Mouse (Mus musculus) gastrocnemius, postnatal 4 days (tissue): Measurements from ENCODE around the gene Akap9. TPM values are rescaled to one million over a fixed set of nuclear protein-coding genes. Genes with fewer than 3 reads are reported as not detected.
"Not testable (repeated sequence)": the region's sequence is repeated elsewhere in the genome, so short reads cannot be mapped to it uniquely, and the experiment has no call there.

ENCODE experiments used
- DNase-seq, 2 experiments: peaks; one replicate each; pipeline ENCODE4 v3.0.0; 2021 to 2022; ENCODE audit warnings: low spot score in 2 of 2, mixed read lengths in 2 of 2
- total RNA-seq, 2 experiments: library from RNA; stranded (reverse); gene quantifications; 2 replicates each; pipeline ENCODE4 v1.2.3; 2021

The Akap9 gene
- total RNA-seq, 2 experiments from 2014 or later = 64.1 to 78.4 TPM

DNA sequence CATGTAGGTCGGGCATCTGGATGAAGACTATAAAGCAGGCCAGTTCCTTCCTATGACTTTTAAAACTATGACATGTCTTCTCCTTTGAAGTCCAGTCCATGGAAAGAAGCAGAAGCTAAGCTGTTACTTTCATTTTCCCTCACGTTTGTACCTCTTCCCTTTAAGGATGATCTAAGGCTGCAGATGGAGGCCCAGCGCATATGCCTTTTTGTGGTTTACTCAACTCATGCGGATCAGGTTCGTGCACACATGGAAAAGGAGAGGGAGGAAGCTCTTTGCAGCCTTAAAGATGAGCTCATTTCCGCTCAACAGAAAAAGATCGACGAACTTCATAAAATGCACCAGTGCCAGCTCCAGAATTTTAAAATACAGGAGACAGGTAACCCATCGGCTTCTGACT lies 40.6 kb downstream of the Akap9 start:
- no peak for DNase-seq

DNA sequence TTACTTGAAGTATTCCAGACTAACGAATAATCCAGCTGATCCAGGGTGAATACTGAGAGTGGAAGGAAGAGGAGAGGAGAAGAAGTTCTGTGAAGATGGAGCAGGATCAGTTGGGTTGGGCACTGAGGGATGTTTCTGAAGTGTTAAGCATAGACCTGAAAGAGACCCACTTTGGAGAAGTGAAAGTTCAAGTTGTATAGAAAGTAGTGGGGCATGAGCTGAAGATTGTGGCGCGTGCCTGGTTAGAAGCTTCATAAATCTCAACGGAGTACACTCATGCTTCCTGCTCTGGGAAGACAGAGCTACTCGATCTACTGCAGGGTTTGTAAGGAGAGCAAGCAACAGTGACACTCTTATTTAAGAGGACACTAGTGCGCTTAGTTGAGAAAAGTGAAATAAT lies 41.3 kb downstream of the Akap9 start:
- no peak for DNase-seq

DNA sequence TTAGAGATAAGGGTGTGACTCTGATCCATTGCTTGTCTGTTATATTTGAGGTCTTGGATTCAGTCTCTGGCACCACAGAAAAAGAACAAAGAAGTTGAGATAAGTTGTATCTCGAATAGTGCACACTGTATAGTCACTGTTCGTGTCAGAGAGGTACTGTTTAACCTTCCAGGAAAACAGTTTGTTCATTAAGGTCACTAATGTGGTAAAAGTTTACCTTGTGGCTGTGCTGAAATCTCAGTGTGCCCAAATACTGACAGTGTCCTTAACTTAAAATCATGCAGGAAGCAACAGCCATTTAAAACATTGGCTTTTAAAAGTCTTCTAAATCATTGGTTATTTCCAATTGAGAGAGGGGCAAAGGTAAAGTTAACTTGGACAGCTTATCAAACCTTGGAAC lies 43.1 kb downstream of the Akap9 start:
- no peak for DNase-seq

DNA sequence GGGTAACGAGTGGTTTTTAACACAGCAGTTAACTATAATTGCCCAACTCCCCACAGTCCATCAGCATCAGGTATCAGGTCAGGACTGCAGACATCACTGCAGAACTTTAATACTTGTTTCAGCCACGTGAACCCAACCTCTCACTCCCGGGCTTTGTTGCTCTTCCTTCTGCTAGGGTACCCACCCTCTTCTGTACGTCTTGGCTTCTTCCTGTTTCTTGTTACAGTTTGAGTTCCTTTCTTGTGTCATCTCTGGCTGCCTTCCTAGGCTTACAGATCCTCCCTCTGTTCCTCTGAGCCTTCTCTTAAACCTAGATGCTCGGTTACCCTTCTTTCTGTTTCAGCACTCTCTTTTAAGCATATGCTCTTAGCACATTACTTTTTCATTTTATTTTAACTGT lies 45.9 kb downstream of the Akap9 start:
- no peak for DNase-seq

DNA sequence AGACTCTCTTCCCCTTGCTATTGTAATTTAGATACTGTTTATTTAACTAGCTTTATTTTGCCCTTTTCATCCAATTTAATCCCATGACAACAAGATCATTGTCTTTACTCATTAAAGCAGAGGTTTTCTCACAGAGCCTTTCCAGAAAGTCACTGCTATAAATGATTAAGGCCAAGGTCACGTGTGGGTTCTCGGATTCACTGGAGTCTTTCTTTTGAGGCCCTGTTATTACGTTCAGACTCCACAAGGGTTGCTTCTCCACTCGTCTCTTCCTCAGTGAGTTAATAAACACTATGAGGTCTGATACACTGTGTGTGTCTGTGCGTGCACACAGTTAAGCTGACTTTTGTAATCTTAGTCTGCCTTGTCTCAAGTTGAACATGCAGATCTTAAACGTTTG lies 47.0 kb downstream of the Akap9 start:
- no peak for DNase-seq

DNA sequence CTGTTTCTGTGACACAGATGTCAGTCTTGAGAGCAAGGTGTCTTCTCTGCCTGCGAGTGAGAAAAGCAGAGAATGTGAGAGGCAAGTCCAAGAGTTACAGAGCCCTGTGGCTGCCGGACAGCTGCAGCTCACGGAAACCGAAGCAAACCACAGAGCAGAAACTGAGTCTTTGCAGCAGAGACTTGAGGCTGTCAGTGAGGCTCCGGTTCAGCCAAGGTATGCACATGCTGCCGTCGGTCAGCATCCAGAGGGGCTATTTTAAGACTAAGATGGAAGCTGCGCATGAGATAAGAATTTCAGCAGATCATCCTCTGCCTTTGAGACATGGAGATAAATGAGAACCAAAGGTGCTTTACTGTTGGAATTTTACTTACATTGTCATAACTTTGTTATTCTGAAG lies 48.3 kb downstream of the Akap9 start:
- no peak for DNase-seq

DNA sequence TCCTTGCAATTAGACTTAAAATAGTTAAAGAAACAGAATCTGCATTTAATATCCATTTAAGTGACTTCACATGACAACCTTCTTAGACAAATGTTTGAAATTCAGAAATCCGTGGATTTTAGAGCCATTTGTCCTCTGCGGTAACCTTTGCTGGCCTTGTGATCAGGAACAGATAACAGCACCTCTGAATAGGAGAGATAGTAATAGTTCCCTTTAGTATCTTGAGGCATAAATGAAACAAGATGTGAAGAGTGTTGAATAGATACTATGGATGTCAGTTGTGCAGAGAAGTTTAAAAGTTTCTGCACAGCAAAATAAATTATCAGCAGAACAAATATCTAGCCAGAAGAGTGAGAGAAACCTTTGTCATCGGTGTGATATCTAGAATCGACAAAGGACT lies 50.0 kb downstream of the Akap9 start:
- DNase-seq = no peak

DNA sequence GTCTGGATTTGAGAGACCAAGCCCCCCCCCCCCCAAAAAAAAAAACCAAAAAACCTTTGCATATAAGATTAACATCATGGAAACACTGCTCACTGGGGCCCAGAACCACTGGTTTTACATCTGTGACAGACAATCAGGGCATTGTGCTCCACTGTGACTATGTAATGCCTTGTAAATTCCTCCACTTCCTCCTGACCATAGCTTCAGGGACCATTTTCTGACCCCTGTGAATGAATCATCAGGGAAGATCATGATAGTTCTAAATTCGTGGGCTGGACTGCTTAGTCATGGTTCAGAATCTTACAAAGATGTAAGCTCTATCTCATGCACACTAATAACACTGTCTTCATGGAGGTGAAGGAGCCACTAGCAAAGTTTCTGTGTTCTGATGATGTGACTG lies 61.8 kb downstream of the Akap9 start:
- no peak for DNase-seq

DNA sequence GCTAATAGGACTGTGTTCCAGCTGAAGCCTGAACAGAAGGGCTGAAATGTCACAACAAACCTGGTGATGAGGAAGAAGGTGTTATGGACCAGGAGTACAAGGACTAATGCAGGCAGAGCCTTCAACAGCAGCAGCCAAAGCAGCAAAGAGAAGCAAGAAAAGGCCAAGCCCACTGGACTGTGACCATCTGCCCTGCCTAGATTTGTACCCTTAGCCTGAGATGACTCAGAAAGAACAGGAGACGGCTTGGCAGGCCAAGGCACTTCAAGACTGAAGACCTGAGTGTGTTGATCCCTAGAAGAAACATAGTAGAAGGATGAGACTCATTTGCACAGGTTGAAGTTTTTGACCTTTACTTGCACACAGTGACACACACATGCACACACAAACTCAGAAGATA lies 62.6 kb downstream of the Akap9 start:
- DNase-seq = no peak

DNA sequence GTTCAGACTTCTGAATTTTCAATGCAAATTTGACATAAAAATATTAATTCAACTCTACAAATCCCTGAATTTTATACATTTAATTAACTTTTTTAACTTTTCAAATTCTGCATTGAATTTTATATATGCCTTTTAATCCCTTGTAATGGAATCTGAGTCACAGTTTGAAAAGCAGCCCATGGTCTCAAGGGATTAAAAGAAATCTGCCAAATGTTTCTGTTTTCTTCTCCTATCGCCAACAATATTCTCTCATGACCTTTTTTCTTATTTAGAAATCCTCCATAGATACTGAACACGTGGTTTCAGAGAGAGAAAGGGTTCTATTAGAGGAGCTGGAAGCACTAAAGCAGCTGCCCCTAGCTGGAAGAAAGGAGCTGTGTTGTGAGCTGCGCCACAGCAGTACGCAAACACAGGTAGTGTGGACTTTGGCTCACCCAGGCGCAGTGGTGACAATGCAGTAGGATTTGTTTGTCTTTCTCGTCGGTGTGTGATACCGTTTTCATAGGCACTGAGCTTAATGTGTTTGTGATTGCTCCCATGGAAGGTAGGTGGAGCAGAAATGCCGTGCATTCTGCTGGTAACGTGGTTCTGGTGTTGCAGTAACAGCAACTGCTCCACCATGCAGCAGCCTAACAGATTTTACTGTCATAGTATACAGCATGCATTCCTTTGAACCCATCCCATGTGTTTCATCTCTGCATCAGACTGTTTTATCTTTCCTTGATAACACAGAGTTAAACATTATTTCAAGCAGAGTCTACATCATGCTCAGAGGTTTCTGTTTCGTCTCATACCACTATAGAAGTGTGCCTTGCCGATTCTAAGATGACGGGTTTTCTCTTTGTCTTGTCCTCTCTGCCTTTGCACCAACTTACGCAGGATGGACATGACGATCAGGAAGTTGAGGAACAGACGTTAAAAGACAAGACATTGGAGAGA lies 76.9 kb downstream of the Akap9 start:
- no peak for DNase-seq

DNA sequence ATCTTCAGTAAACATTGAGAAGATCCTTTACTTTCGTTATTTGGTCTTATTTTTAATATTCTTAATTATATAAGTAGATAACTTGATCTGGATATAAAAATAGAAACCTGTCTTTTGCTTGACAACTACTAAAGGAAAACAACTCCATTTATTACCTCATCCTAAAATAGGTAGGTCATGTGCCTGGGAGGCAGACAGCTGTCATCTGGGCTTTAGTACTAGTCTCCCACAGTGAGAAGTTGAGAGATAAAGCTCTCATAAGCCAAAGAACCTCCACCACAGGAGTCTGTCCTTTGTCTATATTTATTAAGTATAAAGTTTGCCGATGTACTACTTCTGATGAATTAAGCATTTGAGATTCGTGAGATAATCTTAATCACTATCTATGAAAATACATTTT lies 78.8 kb downstream of the Akap9 start:
- DNase-seq = no peak

DNA sequence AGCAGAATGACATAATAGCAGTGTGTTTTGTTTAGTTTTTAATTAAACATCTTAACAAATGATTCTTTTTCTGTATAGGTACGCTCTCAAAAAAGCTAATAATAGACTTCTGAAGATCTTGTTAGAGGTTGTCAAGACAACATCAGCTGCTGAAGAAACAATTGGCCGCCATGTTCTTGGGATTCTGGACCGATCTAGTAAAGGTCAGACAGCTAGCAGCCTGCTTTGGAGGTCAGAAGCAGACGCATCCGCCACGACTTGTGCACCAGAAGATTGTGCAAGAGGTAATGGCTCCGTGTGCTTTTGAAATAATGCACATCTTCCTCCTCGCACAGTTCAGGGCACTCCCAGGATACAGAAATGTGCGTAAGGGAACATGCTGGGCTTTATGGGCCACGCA lies 80.4 kb downstream of the Akap9 start:
- no peak for DNase-seq

DNA sequence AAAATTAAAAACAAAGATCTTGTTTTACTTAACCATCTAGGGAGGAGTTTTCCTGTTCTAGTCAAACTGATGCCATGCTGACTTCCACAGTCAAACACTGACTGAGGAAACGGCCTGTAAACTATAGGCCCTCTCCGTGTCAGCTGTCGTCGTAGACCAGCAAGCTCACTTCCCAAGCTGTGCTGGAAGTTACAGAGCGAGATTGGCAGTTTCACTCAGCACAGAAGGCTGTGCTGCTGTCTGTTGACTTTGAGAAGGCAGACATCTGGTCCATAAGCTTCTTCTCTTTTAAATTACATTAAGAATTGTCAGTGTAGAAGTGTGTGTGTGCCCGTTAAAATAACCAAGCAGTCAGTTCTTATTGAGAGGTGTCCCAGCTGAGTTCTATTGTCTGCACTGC lies 81.7 kb downstream of the Akap9 start:
- DNase-seq = no peak

DNA sequence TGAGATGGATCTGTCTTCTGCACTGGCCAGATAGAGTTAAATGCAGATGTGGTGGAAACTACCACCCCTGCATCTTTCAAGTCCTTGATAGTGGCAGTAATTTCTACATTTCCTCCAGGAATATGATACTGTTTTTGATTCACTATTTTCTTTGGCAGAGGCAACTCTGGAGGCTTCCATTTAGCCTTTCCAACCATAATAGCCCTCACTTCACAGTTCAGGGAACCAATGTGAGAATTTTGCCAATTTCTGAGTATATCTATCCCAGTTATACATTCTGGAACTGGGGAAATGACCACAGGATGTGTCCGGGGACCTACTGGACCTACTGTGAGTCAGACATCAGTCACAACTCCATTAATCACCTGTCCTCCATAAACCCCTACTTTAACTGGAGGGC lies 89.8 kb downstream of the Akap9 start:
- DNase-seq = not testable (repeated sequence)

DNA sequence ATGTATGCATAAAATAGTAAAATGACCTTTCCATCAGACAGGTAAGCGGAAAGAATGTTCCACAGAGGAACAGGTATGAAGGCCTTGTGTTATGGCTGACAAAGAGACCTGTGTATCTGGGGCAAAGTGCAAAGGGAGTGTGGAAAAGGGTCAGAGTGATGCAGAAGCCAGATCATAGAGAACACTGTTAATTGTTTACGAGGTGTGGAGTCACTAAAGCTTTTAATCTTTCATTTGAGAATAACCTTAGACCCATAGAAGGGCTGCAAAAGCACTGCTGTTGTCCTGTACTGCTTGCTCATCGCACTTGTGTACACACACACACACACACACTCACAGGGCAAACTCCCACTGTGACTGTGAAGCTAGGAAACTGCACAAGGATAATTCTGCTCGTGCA lies 91.5 kb downstream of the Akap9 start:
- DNase-seq = no peak

DNA sequence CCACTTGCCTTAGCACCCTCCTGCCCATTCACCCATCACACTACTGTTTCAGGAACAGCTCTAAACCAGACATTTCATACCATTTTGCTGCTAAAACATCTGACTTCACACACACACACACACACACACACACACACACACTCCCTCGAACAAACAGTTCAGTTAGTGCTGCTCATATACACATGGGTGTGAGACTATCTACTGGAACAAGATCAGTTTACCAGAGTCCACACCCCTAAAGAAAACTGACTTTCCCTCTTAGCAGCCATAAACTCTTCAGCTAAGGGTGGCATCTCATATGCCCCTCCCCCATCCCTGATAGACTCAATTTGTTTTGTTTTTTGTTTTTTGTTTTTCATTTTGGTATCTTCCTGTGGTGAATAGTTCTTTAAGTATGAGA lies 92.2 kb downstream of the Akap9 start:
- DNase-seq = no peak

DNA sequence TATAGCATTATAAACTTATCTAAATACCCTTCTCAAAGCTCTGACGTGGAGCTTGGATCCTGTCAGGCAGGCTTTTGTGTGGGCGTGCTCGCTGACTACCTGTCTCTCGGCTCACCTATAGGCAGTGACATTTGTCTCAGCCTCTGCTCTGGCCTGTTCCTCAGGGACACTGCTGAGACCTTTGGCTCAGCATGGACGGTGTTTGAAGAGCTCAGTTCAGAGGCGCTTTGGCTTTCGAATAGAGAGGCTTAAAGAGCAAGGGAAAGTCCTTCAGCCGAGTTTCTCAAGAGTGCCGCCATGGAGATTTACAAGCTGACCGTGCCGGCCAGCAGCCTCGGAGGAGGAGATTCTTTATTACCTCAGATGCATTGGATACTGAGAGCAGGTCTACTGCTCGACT lies 95.3 kb downstream of the Akap9 start:
- DNase-seq = no peak

DNA sequence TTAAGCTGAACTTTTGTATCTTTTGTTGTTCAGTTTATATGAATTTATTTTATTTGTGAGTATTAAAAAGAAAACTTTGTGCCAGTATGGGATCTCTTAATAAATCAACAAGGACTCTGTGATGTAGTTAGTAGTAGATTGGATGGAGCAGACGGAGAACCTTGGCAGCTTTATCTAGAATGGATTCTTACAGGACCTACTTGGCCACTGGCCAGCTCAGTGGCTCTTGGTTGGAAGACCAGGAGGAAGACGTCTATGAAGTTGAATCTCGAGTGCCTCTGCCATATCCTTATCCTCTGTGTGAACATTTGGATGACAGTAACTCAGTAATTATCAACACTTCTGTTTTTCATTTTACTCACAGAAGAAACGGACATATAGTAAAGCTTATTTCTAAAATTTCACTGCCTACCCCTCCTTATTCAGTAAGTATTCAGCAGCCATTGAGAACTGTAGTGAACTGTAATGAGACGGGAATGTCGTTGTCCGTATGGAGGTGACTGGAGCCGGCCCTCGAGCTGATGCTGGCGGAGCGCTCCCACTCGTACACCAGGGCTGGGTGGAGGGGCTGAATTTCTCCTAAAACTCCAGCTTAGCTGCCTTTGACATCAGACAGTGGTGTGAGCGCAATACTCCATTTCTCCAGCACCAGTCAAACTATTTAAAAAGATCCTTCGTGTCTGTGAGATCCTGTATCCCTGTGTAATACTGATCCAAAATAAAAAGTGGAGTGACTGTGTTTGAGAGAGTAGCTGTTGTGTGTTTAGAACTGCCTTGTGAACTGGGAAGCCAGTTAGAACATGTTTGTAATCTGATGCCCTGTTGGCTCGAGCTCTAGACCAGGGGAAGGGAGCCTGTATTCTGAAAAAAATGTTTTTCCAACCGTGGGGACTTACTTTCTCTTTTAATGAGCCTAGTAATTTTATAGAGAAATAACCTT lies 96.2 kb downstream of the Akap9 start:
- DNase-seq = peak in 1 of 2 experiments; percentile 40

DNA sequence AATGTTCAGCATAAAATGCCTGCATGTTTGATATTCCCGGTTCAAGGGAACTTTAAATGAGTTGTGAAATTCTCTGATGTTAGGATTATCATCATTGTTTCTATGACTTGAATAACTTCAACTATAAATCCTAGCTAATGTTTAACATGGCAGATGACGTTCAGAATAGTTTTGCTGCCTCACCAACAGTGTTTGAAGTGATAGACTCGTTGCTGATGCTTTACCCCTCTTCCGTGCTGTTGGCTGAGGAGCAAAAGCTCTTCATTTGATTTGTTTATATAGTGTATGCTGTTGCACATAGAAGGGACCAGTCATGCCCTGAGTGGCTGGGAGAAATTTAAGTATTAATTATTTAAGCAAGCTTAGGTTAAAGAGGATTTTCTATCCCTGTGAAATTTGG lies 96.9 kb downstream of the Akap9 start:
- DNase-seq = no peak

DNA sequence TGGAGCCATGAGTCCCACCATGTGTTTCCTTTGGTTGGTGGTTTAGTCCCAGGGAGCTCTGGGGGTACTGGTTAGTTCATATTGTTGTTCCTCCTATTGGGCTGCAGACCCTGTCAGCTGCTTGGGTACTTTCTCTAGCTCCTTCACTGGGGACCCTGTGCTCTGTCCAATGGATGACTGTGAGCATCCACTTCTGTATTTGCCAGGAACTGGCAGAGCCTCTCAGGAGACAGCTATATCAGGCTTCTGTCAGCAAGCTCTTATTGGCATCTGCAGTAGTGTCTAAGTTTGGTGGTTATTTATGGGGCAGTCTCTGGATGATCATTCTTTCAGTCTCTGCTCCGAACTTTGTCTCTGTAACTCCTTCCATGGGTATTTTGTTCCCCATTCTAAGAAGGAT lies 98.5 kb downstream of the Akap9 start:
- not testable (repeated sequence) for DNase-seq

DNA sequence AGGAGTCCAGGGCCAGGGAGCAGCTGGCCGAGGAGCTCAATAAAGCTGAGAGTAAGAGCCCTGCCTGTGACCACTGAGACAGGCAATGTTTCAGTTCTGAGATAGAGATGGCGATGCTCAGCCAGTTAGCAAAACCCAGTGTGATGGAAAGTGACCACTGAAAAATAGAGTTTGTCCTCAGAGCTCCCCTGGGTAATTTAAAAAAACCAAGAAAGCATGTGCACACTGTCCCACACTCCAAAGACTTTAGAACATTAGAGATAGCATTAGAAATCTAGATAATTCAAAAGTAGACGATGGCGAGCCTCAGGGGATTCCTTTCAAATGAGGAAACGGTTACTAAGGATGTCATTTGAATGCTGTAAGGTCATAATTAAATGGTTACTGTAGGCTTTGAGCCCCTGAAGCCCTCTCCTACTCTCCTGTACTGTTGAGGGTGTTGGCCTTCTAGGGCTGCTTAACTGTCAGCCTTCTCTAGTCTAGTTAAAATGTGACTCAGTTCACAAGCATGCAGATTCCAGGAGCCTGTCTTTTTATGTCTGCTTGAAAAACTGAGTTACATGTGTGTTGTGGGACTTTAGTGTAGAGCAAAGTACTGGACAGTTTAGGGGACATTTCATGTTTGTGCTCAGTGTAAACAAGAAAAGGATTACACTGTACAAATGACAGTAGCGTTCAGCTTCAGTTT lies 100.8 kb downstream of the Akap9 start:
- DNase-seq = no peak

DNA sequence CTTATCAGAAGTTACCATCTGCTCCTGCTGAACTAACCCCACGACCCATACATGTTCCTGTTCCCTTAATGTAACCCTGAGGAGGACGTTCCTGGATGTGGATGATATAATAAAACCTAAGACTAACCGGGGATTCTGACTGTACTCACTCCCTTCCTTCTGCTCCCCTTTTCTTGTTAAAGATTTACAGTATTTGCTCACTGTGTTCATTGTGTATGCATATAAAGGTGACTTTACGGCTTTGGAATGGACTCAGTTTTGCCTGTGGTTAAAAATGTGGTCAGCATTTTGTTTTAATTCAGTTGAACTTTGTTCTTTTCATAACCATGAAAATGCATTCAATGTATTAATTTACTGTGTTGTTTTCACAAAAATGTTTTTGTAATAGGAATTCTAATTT lies 104.0 kb downstream of the Akap9 start:
- no peak for DNase-seq
